Mouse (Mus musculus): Measurements from ENCODE around the gene Rufy4. TPM values are rescaled to one million over a fixed set of nuclear protein-coding genes. Genes with fewer than 3 reads are reported as not detected.

Rufy4 gene
- polyA plus RNA-seq, 1 experiment from 2014 or later: 0.35 TPM

GRCm38 (mm10) chr1:74092242-74092641 is 33.1 kb upstream of the Rufy4 start:
- 61% methylated on average over 10 of the region's 10 CpGs for WGBS
- Histone ChIP-seq H3K4me3 (no peak overlapping the region), H3K4me1 (peaks cover 72% of the 10 kb centered on the region), H3K9me3 (no peaks in the 10 kb centered on the region), H3K27me3 (ENCODE audit: poor library complexity, severe bottlenecking) (peaks cover 48% of the 10 kb centered on the region), H3K36me3 (replicated peaks) (no peaks in the 10 kb centered on the region), H3K27ac (peak overlapping the region; percentile 84)
- DNase-seq (ENCODE audit: extremely low spot score, low spot score): no peak

- H3K27me3 ChIP-seq (ENCODE audit: poor library complexity, severe bottlenecking): peaks cover 60% of the 10 kb centered on the region
- no peaks in the 10 kb centered on the region for H3K9me3 ChIP-seq
- WGBS: 84% methylated on average over 5 of the region's 5 CpGs
- no peak overlapping the region for H3K27ac ChIP-seq
- H3K4me3 ChIP-seq: no peak overlapping the region
- no peaks in the 10 kb centered on the region for H3K36me3 ChIP-seq (replicated peaks)
- DNase-seq (ENCODE audit: extremely low spot score, low spot score): no peak
- peaks cover 84% of the 10 kb centered on the region for H3K4me1 ChIP-seq
These were observed 31.9 kb upstream of the Rufy4 start for GRCm38 (mm10) chr1:74093447-74093846.

GRCm38 (mm10) chr1:74094497-74095270 is 30.7 kb upstream of the Rufy4 start:
- peaks cover 73% of the 10 kb centered on the region for H3K27me3 ChIP-seq (ENCODE audit: poor library complexity, severe bottlenecking)
- no peaks in the 10 kb centered on the region for H3K9me3 ChIP-seq
- peak overlapping the region; percentile 49; the same call in 1 of the 2 replicates for H3K27ac ChIP-seq
- peaks cover 85% of the 10 kb centered on the region for H3K4me1 ChIP-seq
- H3K4me3 ChIP-seq: no peak overlapping the region
- DNase-seq (ENCODE audit: extremely low spot score, low spot score): no peak
- 58% methylated on average over 7 of the region's 7 CpGs for WGBS
- no peaks in the 10 kb centered on the region for H3K36me3 ChIP-seq (replicated peaks)

- Histone ChIP-seq H3K27ac (no peak overlapping the region), H3K27me3 (ENCODE audit: poor library complexity, severe bottlenecking) (peaks cover 75% of the 10 kb centered on the region), H3K36me3 (replicated peaks) (no peaks in the 10 kb centered on the region), H3K4me3 (no peak overlapping the region), H3K9me3 (no peaks in the 10 kb centered on the region), H3K4me1 (peaks cover 85% of the 10 kb centered on the region)
- no peak for DNase-seq (ENCODE audit: extremely low spot score, low spot score)
- WGBS: 61% methylated on average over 6 of the region's 6 CpGs
These were observed 30.0 kb upstream of the Rufy4 start for GRCm38 (mm10) chr1:74095296-74095695.

GRCm38 (mm10) chr1:74095728-74096127 is 29.6 kb upstream of the Rufy4 start:
- 63% methylated on average over 3 of the region's 3 CpGs for WGBS
- peaks cover 84% of the 10 kb centered on the region for H3K4me1 ChIP-seq
- DNase-seq (ENCODE audit: extremely low spot score, low spot score): no peak

GRCm38 (mm10) chr1:74098004-74099000 is 27.0 kb upstream of the Rufy4 start:
- Histone ChIP-seq H3K9me3 (no peaks in the 10 kb centered on the region), H3K27ac (peak overlapping the region; percentile 90), H3K36me3 (replicated peaks) (no peaks in the 10 kb centered on the region), H3K4me1 (peaks cover 76% of the 10 kb centered on the region), H3K4me3 (peak overlapping the region; percentile 69), H3K27me3 (ENCODE audit: poor library complexity, severe bottlenecking) (peaks cover 81% of the 10 kb centered on the region)
- under 1% methylated on average over 58 of the region's 58 CpGs for WGBS
- DNase-seq (ENCODE audit: extremely low spot score, low spot score): peak; percentile 69

More at GRCm38 (mm10) chr1:74095728-74096127, 29.6 kb upstream of the Rufy4 start:
- peaks cover 78% of the 10 kb centered on the region for H3K27me3 ChIP-seq (ENCODE audit: poor library complexity, severe bottlenecking)
- H3K27ac ChIP-seq: no peak overlapping the region; the same call in 1 of the 2 replicates
- no peak overlapping the region for H3K4me3 ChIP-seq
- no peaks in the 10 kb centered on the region for H3K36me3 ChIP-seq (replicated peaks)
- no peaks in the 10 kb centered on the region for H3K9me3 ChIP-seq

- peak; percentile 43 for DNase-seq (ENCODE audit: extremely low spot score, low spot score)
- Histone ChIP-seq H3K4me1 (peaks cover 83% of the 10 kb centered on the region), H3K36me3 (replicated peaks) (no peaks in the 10 kb centered on the region), H3K27ac (peak overlapping the region; percentile 90), H3K9me3 (no peaks in the 10 kb centered on the region), H3K27me3 (ENCODE audit: poor library complexity, severe bottlenecking) (peaks cover 81% of the 10 kb centered on the region), H3K4me3 (peak overlapping the region; percentile 69)
- WGBS: under 1% methylated on average over 13 of the region's 14 CpGs
These were observed 26.3 kb upstream of the Rufy4 start for GRCm38 (mm10) chr1:74099001-74099435.

- peak overlapping the region; percentile 84 for H3K27ac ChIP-seq
- peaks cover 41% of the 10 kb centered on the region for H3K27me3 ChIP-seq (ENCODE audit: poor library complexity, severe bottlenecking)
- H3K36me3 ChIP-seq (replicated peaks): no peaks in the 10 kb centered on the region
- H3K4me1 ChIP-seq: peaks cover 77% of the 10 kb centered on the region
- H3K9me3 ChIP-seq: no peaks in the 10 kb centered on the region
- H3K4me3 ChIP-seq: peak overlapping the region; percentile 14; the same call in 1 of the 2 replicates
- 11% methylated on average over 6 of the region's 6 CpGs for WGBS
- peak; percentile 39 for DNase-seq (ENCODE audit: extremely low spot score, low spot score)
These were observed 21.5 kb upstream of the Rufy4 start for GRCm38 (mm10) chr1:74103654-74104353.

- H3K36me3 ChIP-seq (replicated peaks): no peaks in the 10 kb centered on the region
- H3K27me3 ChIP-seq (ENCODE audit: poor library complexity, severe bottlenecking): peaks cover 33% of the 10 kb centered on the region
- peaks cover 77% of the 10 kb centered on the region for H3K4me1 ChIP-seq
- no peak overlapping the region for H3K4me3 ChIP-seq
- no peaks in the 10 kb centered on the region for H3K9me3 ChIP-seq
- DNase-seq (ENCODE audit: extremely low spot score, low spot score): no peak
- WGBS: 90% methylated on average over 4 of the region's 4 CpGs
- H3K27ac ChIP-seq: 0 out of 2 replicates have a peak overlapping the region, but pooled peaks have one; percentile 56
These were observed 19.7 kb upstream of the Rufy4 start for GRCm38 (mm10) chr1:74105660-74106059.

GRCm38 (mm10) chr1:74106214-74106613 is 19.1 kb upstream of the Rufy4 start:
- DNase-seq (ENCODE audit: extremely low spot score, low spot score): no peak
- H3K4me3 ChIP-seq: no peak overlapping the region
- no peaks in the 10 kb centered on the region for H3K9me3 ChIP-seq
- peaks cover 80% of the 10 kb centered on the region for H3K4me1 ChIP-seq
- WGBS: 69% methylated on average over 6 of the region's 6 CpGs
- no peaks in the 10 kb centered on the region for H3K36me3 ChIP-seq (replicated peaks)
- H3K27me3 ChIP-seq (ENCODE audit: poor library complexity, severe bottlenecking): peaks cover 31% of the 10 kb centered on the region
- H3K27ac ChIP-seq: peak overlapping the region; percentile 56

GRCm38 (mm10) chr1:74107931-74108618 is 17.3 kb upstream of the Rufy4 start:
- DNase-seq (ENCODE audit: extremely low spot score, low spot score): no peak
- Histone ChIP-seq H3K4me3 (no peak overlapping the region), H3K4me1 (peaks cover 87% of the 10 kb centered on the region), H3K9me3 (no peaks in the 10 kb centered on the region), H3K36me3 (replicated peaks) (no peaks in the 10 kb centered on the region), H3K27me3 (ENCODE audit: poor library complexity, severe bottlenecking) (peaks cover 30% of the 10 kb centered on the region), H3K27ac (peak overlapping the region; percentile 51)
- WGBS: 69% methylated on average over 5 of the region's 5 CpGs

- Histone ChIP-seq H3K27me3 (ENCODE audit: poor library complexity, severe bottlenecking) (peaks cover 37% of the 10 kb centered on the region), H3K4me3 (no peak overlapping the region), H3K9me3 (no peaks in the 10 kb centered on the region), H3K27ac (peak overlapping the region; percentile 81), H3K4me1 (peaks cover 74% of the 10 kb centered on the region), H3K36me3 (replicated peaks) (no peaks in the 10 kb centered on the region)
- WGBS: 51% methylated on average over 2 of the region's 2 CpGs
- DNase-seq (ENCODE audit: extremely low spot score, low spot score): no peak
These were observed 15.7 kb upstream of the Rufy4 start for GRCm38 (mm10) chr1:74109670-74110069.

Data from forebrain, embryonic 10.5 days (tissue).